Mouse (Mus musculus): ENCODE data around the gene Gck.

GRCm38 (mm10) chr11:5990910-5991309 lies 41.0 kb upstream of the Gck start:
- TF ChIP-seq CTCF (IDR thresholded peaks at IDR 0.05; ENCODE audit: low read depth, low read length) (peak; percentile 77), POLR2A (IDR thresholded peaks at IDR 0.05; ENCODE audit: insufficient read depth, low read length) (no peak)

Measured in ES-Bruce4 (cell line).